Mouse (Mus musculus) urinary bladder, adult 2 months (tissue): ENCODE measurements around the gene 2410004B18Rik. TPM values are rescaled to one million over a fixed set of nuclear protein-coding genes. Genes with fewer than 3 reads are reported as not detected.

ENCODE experiments used
- polyA plus RNA-seq: library from polyadenylated mRNA; depleted of rRNA; stranded (reverse); fragments of >200 nt; gene quantifications from 2 replicates; pipeline ENCODE4 v1.2.3, GENCODE M21; 2012; rRNA removed

Gene 2410004B18Rik
- polyA plus RNA-seq, 1 experiment = 23.1 TPM

Other genes starting within 250 kb of the 2410004B18Rik start
- gene Ddah1, start 179.3 kb upstream of the 2410004B18Rik start, polyA plus RNA-seq = 0.74 and 0.94 TPM in 2 replicates
- 24.3 and 25.7 TPM in 2 replicates for gene Bcl10, start 15.2 kb upstream of the 2410004B18Rik start, polyA plus RNA-seq
- gene Syde2, start 49.9 kb downstream of the 2410004B18Rik start, polyA plus RNA-seq = 9.9 and 10.9 TPM in 2 replicates
- 0.15 and 0.25 TPM in 2 replicates for gene Wdr63, start 170.1 kb downstream of the 2410004B18Rik start, polyA plus RNA-seq
- 0.01 and 0.12 TPM in 2 replicates for gene Mcoln3, start 179.4 kb downstream of the 2410004B18Rik start, polyA plus RNA-seq
- 1.3 TPM in 2 replicates for gene Mcoln2, start 211.8 kb downstream of the 2410004B18Rik start, polyA plus RNA-seq